Mouse (Mus musculus) liver, embryonic 13.5 days (tissue): ENCODE results near the gene Foxp1. TPM values are rescaled to one million over a fixed set of nuclear protein-coding genes. Genes with fewer than 3 reads are reported as not detected.

ENCODE experiments used
- ATAC-seq: fragments of 200-750 bp; cut with Nextera tagmentation; 2 replicates; pipeline ENCODE4 v1.8.0; 2017; ENCODE audit warnings: low read depth, mild to moderate bottlenecking, moderate number of reproducible peaks, moderate library complexity
- DNase-seq: peaks from one replicate; pipeline ENCODE4 v3.0.0; 2022
- H3K27ac ChIP-seq: fragments of 300-500 bp; sonication (generic); 2 replicates; pipeline ENCODE4 v1.5.1; 2015; ENCODE audit warnings: moderate library complexity, mild to moderate bottlenecking, inconsistent platforms
- H3K27me3 ChIP-seq: fragments of 300-500 bp; sonication (generic); 2 replicates; pipeline ENCODE4 v1.6.1; 2015; ENCODE audit warnings: mild to moderate bottlenecking, inconsistent platforms
- H3K36me3 ChIP-seq: fragments of 300-500 bp; sonication (generic); 2 replicates; pipeline ENCODE4 v1.6.1; 2015; ENCODE audit warnings: mild to moderate bottlenecking, inconsistent platforms
- H3K4me1 ChIP-seq: fragments of 300-500 bp; sonication (generic); replicated peaks from 2 replicates; pipeline ENCODE4 v1.6.1; 2015; ENCODE audit warnings: inconsistent platforms
- H3K4me2 ChIP-seq: fragments of 300-500 bp; sonication (generic); 2 replicates; pipeline ENCODE4 v1.6.1; 2015; ENCODE audit warnings: inconsistent platforms, mild to moderate bottlenecking, moderate library complexity
- H3K4me3 ChIP-seq: fragments of 300-500 bp; sonication (generic); replicated peaks from 2 replicates; pipeline ENCODE4 v1.5.1; 2015; ENCODE audit warnings: mild to moderate bottlenecking, inconsistent platforms
- H3K9ac ChIP-seq: fragments of 300-500 bp; sonication (generic); 2 replicates; pipeline ENCODE4 v1.6.1; 2015; ENCODE audit warnings: mild to moderate bottlenecking, inconsistent platforms
- H3K9me3 ChIP-seq: fragments of 300-500 bp; sonication (generic); replicated peaks from 2 replicates; pipeline ENCODE4 v1.6.1; 2016; ENCODE audit warnings: inconsistent platforms
- WGBS: fragments of 180-500 bp; shearing (Covaris S2); methylation state at CpG from one replicate; pipeline ENCODE4 v1.1.7; 2015; ENCODE audit not compliant: insufficient replicate concordance; 5-methylcytosine and 5-hydroxymethylcytosine counted together
- polyA plus RNA-seq: library from polyadenylated mRNA; unstranded; fragments of >200 nt; fragmentation: Nextera tagmentation; extraction: Ambion mirVana; gene quantifications from 2 replicates; pipeline ENCODE4 v1.2.1, GENCODE M21; 2015

Foxp1 gene
- polyA plus RNA-seq, 1 experiment from 2014 or later, result 14.2 TPM

GRCm38 (mm10) chr6:98954439-98954838, 568.1 kb downstream of the Foxp1 start:
- Histone ChIP-seq H3K9me3 (no peaks in the 10 kb centered on the region), H3K4me1 (peaks cover 3% of the 10 kb centered on the region; the same call in 1 of the 2 replicates), H3K27ac (no peak overlapping the region), H3K4me3 (no peak overlapping the region), H3K9ac (no peak overlapping the region), H3K4me2 (no peak overlapping the region), H3K27me3 (no peaks in the 10 kb centered on the region), H3K36me3 (peaks cover 11% of the 10 kb centered on the region)
- WGBS, result 81% methylated on average over 5 of the region's 5 CpGs
- no peak for DNase-seq
- no peak for ATAC-seq

- Histone ChIP-seq H3K4me3 (no peak overlapping the region), H3K36me3 (peaks cover 21% of the 10 kb centered on the region), H3K4me1 (peaks cover 3% of the 10 kb centered on the region; the same call in 1 of the 2 replicates), H3K4me2 (no peak overlapping the region), H3K9ac (no peak overlapping the region), H3K27me3 (no peaks in the 10 kb centered on the region), H3K9me3 (no peaks in the 10 kb centered on the region), H3K27ac (no peak overlapping the region)
- no peak for DNase-seq
- no peak for ATAC-seq
- WGBS, result 51% methylated on average over 6 of the region's 6 CpGs
These were observed 572.8 kb downstream of the Foxp1 start for GRCm38 (mm10) chr6:98949703-98950191.

GRCm38 (mm10) chr6:98949286-98949685, 573.2 kb downstream of the Foxp1 start:
- Histone ChIP-seq H3K4me2 (no peak overlapping the region), H3K27ac (no peak overlapping the region), H3K9me3 (no peaks in the 10 kb centered on the region), H3K36me3 (peaks cover 24% of the 10 kb centered on the region), H3K4me1 (peaks cover 3% of the 10 kb centered on the region; the same call in 1 of the 2 replicates), H3K4me3 (no peak overlapping the region), H3K9ac (no peak overlapping the region), H3K27me3 (no peaks in the 10 kb centered on the region)
- WGBS, result 68% methylated on average over 7 of the region's 7 CpGs
- ATAC-seq, result no peak
- DNase-seq, result no peak

GRCm38 (mm10) chr6:98948153-98949141, 574.1 kb downstream of the Foxp1 start:
- no peak overlapping the region for H3K4me3 ChIP-seq
- WGBS, result 77% methylated on average over 21 of the region's 21 CpGs
- H3K4me2 ChIP-seq, result no peak overlapping the region
- no peak overlapping the region for H3K9ac ChIP-seq
- H3K27me3 ChIP-seq, result no peaks in the 10 kb centered on the region
- no peak overlapping the region for H3K27ac ChIP-seq
- peaks cover 3% of the 10 kb centered on the region; the same call in 1 of the 2 replicates for H3K4me1 ChIP-seq
- H3K9me3 ChIP-seq, result no peaks in the 10 kb centered on the region
- no peak for ATAC-seq
- no peak for DNase-seq
- H3K36me3 ChIP-seq, result peaks cover 23% of the 10 kb centered on the region

- Histone ChIP-seq H3K4me1 (peaks cover 3% of the 10 kb centered on the region; the same call in 1 of the 2 replicates), H3K9ac (no peak overlapping the region), H3K27ac (no peak overlapping the region), H3K4me3 (no peak overlapping the region), H3K4me2 (no peak overlapping the region), H3K27me3 (no peaks in the 10 kb centered on the region), H3K9me3 (no peaks in the 10 kb centered on the region), H3K36me3 (peaks cover 18% of the 10 kb centered on the region)
- WGBS, result 78% methylated on average over 11 of the region's 11 CpGs
- ATAC-seq, result no peak
- no peak for DNase-seq
These were observed 574.9 kb downstream of the Foxp1 start for GRCm38 (mm10) chr6:98947486-98948152.

GRCm38 (mm10) chr6:98946731-98947130, 575.8 kb downstream of the Foxp1 start:
- Histone ChIP-seq H3K36me3 (peaks cover 18% of the 10 kb centered on the region), H3K27ac (no peak overlapping the region), H3K9me3 (no peaks in the 10 kb centered on the region), H3K4me3 (no peak overlapping the region), H3K27me3 (no peaks in the 10 kb centered on the region), H3K4me2 (no peak overlapping the region), H3K9ac (no peak overlapping the region), H3K4me1 (peaks cover 3% of the 10 kb centered on the region; the same call in 1 of the 2 replicates)
- ATAC-seq (no peak), DNase-seq (no peak)
- 77% methylated on average over 4 of the region's 4 CpGs for WGBS

- no peak overlapping the region for H3K27ac ChIP-seq
- H3K9me3 ChIP-seq, result no peaks in the 10 kb centered on the region
- no peak for DNase-seq
- H3K9ac ChIP-seq, result no peak overlapping the region
- H3K4me2 ChIP-seq, result no peak overlapping the region
- peaks cover 26% of the 10 kb centered on the region for H3K36me3 ChIP-seq
- ATAC-seq, result no peak
- no peak overlapping the region for H3K4me3 ChIP-seq
- peaks cover 3% of the 10 kb centered on the region; the same call in 1 of the 2 replicates for H3K4me1 ChIP-seq
- no peaks in the 10 kb centered on the region for H3K27me3 ChIP-seq
- 78% methylated on average over 21 of the region's 21 CpGs for WGBS
These were observed 576.8 kb downstream of the Foxp1 start for GRCm38 (mm10) chr6:98945496-98946412.

GRCm38 (mm10) chr6:98938348-98938747, 584.2 kb downstream of the Foxp1 start:
- no peaks in the 10 kb centered on the region for H3K9me3 ChIP-seq
- H3K4me3 ChIP-seq, result no peak overlapping the region
- DNase-seq (no peak), ATAC-seq (no peak)
- WGBS, result 84% methylated on average over 8 of the region's 8 CpGs
- no peak overlapping the region for H3K9ac ChIP-seq
- H3K36me3 ChIP-seq, result peaks cover 28% of the 10 kb centered on the region
- H3K4me2 ChIP-seq, result no peak overlapping the region
- no peak overlapping the region for H3K27ac ChIP-seq
- H3K4me1 ChIP-seq, result no peaks in the 10 kb centered on the region
- no peaks in the 10 kb centered on the region for H3K27me3 ChIP-seq

GRCm38 (mm10) chr6:98937513-98937912, 585.0 kb downstream of the Foxp1 start:
- H3K9me3 ChIP-seq, result no peaks in the 10 kb centered on the region
- no peak overlapping the region for H3K27ac ChIP-seq
- H3K4me2 ChIP-seq, result no peak overlapping the region
- H3K27me3 ChIP-seq, result no peaks in the 10 kb centered on the region
- H3K36me3 ChIP-seq, result peaks cover 30% of the 10 kb centered on the region
- H3K9ac ChIP-seq, result no peak overlapping the region
- no peaks in the 10 kb centered on the region for H3K4me1 ChIP-seq
- no peak overlapping the region for H3K4me3 ChIP-seq
- ATAC-seq (no peak), DNase-seq (no peak)
- 84% methylated on average over 11 of the region's 11 CpGs for WGBS

- WGBS, result 75% methylated on average over 3 of the region's 3 CpGs
- no peaks in the 10 kb centered on the region for H3K4me1 ChIP-seq
- peaks cover 28% of the 10 kb centered on the region for H3K36me3 ChIP-seq
- H3K9ac ChIP-seq, result no peak overlapping the region
- no peak overlapping the region for H3K4me3 ChIP-seq
- H3K27ac ChIP-seq, result no peak overlapping the region
- ATAC-seq, result no peak
- H3K9me3 ChIP-seq, result no peaks in the 10 kb centered on the region
- DNase-seq, result no peak
- H3K4me2 ChIP-seq, result no peak overlapping the region
- no peaks in the 10 kb centered on the region for H3K27me3 ChIP-seq
These were observed 586.1 kb downstream of the Foxp1 start for GRCm38 (mm10) chr6:98936377-98936776.
